Mouse (Mus musculus) 416B (cell line): ENCODE results near the gene Fau.
A peak's percentile ranks its signal among the peaks of the same experiment; 100 is the strongest.

Experiments
- DNase-seq: peaks from one replicate; pipeline ENCODE4 v3.0.0; 2011; ENCODE audit warnings: low read depth

Gene Fau

GRCm38 (mm10) chr19:6045366-6046293 lies 12.0 kb upstream of the Fau start:
- peak; percentile 85 for DNase-seq

- DNase-seq: peak; percentile 98
These were observed 11.1 kb upstream of the Fau start, which contains the start of gene Syvn1 for GRCm38 (mm10) chr19:6046294-6047153. TSS of gene Syvn1 (plus strand) at chr19:6046576.

DNA sequence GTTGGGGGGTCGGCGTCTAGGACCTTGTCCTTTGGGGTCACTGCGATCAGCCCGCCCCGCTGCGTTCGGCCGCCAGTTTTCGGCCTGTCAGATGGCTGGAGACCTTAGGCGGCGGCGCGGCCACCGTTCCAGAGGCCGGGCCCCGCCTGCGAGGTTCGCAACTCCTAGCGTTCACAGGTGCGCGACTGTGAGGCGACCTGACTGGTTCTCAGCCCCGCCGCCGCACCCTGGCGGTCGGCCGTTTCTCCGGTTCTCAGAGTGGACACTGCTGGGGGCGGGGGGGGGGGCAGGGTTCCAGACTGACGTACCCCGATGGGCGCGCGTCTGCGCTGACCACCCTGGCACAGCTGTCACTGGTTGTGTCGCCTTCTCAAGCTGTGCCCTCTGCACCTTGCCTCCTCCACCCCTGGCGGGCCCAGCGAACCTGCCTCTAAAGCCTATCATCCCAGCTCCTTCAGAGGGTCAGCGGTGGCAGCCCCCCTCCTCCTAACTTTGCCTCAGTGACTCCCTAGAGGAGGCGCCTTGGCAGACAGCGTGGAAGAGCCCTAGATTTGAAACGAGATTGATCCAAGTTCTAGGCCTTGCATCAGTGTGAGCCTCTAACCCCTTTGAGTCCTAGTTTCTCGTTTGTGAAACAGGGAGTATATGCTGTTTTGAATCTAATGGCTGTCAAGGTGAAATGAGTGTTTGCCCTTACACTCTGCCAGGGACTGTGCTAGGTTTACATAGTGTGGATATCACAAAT lies 10.3 kb upstream of the Fau start:
- no peak for DNase-seq

- no peak for DNase-seq
These were observed 9.8 kb upstream of the Fau start for GRCm38 (mm10) chr19:6047899-6048166.

DNA sequence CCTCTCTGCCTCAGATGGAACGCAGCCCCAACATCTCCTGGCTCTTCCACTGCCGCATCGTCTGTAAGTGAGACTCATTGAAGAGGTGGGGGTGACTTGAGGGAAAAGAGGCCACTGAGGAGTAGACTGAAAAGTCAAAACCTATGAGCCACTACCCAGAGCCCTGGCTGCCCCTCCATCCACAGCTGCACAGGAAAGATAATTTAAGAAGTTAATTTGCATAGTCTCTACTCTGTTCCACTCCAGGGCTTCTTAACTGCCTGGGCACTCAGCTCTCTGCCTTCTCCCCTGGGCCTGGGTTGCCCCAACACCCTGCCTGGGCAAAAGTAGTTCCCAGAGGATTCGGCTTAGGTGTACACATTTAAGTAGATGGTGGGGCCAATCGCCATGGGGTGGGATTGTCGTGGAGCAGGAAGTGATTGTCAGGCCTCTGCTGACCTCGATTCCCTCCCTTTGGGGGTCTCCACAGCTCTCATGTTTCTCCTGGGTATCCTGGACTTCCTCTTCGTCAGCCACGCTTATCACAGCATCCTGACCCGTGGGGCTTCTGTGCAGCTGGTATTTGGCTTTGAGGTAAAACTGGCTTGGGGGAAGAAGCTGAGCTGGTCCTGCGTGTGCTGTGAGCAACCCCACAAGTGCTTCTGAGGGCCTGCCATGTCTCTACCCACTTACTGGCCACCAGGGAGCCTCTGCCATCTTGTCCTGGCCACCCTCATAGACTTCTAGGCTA lies 8.8 kb upstream of the Fau start:
- DNase-seq: no peak

DNA sequence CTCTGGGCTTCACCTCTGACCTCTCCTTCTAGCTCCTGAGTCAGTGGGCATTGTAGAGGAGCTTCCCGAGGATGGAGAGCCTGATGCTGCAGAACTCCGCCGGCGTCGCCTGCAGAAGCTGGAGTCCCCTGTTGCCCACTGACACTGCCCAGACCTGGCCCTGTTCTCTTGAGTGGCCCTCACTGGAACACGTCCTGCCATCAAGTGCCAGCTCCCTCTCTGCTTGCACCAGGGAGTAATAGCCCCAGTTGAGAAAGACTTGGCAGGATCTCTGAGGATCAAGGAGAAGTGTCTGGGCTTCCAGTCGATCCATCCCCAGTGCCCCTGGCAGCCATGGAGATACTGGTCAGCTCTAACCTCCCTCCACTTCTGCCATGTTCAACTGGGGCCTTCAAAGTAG lies 5.1 kb upstream of the Fau start:
- no peak for DNase-seq

DNA sequence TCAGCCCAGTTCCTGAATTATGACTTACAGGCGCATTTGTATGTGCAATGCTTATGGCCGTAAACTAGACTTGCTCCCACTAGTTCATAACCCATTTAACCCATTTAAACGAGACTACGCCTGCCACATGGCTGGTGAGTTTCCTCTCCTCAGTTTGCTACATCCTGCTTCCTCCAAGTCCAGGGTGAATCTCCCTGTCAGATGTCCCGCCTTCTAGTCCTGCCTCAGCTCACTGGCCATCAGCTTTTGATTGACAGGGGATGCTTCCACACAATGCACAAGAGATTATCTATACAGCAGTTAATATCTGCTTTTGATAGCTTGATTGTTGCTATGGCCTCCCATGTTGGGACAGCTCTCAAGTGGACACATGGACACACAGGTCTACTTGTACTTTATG lies 3.3 kb upstream of the Fau start:
- peak; percentile 44 for DNase-seq

DNA sequence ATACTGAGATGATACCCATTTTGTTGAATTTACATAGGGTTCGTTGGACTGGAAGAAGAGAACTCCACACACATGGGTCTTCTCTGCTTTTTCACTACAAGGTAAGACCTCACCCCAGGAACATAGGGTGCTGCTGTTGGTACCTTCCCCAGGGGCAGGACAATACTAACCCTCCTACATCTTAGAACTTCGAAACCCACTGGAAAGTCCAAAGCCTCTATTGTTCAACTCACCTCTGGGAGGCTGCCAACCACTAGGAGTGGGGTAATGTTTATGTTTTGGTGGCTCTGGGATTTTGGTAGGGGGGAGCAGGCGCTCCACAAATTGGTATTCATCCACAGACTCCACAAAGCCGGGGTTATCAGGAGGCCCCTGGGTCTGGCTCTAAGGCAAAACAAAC lies 948 bp upstream of the Fau start:
- DNase-seq: no peak

DNA sequence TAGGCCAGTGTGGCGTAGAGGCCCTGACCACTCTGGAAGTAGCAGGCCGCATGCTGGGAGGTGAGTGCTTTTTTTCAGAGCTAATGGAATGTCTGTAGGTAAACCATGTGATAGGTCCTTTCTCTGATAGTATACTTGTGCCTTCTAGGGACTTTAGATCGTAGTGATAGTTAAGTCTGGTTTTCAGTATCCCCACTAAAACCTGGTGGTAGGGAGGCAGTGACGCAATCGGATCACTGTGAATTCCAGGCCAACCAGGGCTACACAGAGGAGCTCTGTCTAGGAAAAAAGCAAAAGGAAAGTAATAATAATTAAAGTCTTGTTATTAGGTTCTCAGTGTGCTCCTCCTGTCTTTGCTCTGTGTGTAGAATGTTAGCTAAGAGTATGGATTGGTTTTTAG lies 869 bp downstream of the Fau start:
- DNase-seq: peak; percentile 29

DNA sequence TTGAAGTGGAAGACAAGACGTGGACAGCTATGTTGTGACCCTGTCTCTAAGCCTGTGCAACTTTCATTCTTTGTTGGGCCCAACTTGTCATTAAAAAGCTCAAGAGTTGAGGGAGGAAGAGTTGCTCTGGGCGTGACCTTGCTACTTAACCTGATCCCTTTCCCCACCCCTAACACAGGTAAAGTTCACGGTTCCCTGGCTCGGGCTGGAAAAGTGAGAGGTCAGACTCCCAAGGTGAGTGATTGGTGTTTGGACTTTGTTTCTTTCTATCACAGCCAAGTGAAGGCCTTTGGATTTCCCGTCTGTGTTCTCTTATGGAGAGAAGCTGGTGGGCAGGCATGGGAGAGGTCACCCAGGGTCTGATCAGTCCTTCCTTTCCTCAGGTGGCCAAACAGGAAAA lies 1.3 kb downstream of the Fau start:
- DNase-seq: no peak

- peak; percentile 95 for DNase-seq
These were observed 3.4 kb downstream of the Fau start, which contains the start of gene Znhit2 for GRCm38 (mm10) chr19:6061021-6061533. TSS of gene Znhit2 (plus strand) at chr19:6061192.

- peak; percentile 86 for DNase-seq
These were observed 4.1 kb downstream of the Fau start for GRCm38 (mm10) chr19:6061641-6062302.

GRCm38 (mm10) chr19:6062418-6062817 lies 4.8 kb downstream of the Fau start:
- DNase-seq: no peak

GRCm38 (mm10) chr19:6063081-6063480 lies 5.4 kb downstream of the Fau start:
- DNase-seq: no peak

GRCm38 (mm10) chr19:6066571-6066970 lies 8.9 kb downstream of the Fau start:
- no peak for DNase-seq

DNA sequence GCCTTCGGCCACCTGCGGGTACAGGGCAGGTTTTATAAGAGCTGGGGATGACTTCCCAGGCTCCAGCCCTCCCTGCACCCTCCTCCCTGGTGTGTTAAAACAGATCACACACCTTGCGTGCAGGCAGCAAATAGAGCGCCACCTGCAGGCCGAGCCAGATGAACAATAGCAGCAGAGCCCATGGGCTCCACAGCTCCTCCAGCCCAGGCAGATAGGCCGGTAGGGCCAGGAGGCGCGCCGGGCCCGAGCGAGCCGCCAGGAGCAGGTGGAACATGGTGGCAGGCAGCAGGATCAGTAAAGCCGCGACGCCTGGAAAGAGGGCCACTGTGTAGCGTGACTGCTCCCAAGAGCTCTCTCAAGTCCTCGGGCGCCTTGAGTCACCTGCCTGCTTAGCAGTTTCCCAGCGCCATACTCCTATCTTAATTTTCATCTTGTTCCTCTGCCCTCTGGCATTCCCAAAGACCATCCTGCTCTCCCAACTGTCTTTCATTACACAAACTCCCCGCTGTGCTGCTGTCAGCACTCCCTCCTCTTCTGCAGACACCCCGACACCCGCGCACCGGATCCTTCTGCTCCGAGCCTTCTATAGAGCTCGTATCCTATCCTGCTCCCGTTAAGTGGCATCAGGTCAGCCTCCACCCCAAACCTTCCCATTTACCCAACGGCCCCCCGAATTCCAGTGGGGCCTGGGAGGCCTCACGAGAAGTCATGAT lies 9.5 kb downstream of the Fau start:
- peak; percentile 91 for DNase-seq

DNA sequence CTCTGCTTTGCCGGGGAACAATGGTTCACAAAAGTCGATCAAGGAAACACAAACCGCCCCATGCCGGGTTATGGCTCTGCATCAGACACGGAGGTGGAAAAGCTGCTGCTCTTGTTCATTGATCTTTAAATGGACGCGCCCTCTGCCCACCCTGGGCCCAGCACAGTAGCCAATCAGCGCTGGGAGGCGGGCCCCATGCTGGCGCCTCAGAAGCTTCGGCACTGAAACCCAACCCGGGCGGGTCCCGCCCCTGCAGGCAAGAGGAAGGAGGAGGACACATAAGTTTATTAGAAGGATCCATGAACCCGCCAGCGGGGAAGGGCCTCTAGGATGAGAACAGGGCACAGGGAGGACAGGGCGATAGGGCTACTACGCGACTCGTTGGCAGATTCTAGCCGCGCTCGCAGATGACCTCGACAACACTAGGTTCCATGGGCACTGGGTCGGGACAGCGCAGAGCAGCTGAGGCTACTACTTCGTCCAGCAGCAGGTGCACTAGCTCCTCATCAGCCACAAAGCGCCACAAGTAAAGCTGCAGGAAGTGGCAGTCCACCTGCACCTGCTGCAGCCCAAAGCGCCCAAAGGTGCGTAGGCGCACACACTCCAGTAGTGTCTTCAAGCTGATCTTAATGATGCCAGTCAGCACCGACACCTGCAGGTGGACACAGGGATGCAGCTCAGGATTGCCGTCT lies 10.2 kb downstream of the Fau start, which contains the start of gene Tm7sf2:
TSS of gene Tm7sf2 (minus strand) at position 650 of the 692 bp plus-strand sequence.
- peak; percentile 93 for DNase-seq

DNA sequence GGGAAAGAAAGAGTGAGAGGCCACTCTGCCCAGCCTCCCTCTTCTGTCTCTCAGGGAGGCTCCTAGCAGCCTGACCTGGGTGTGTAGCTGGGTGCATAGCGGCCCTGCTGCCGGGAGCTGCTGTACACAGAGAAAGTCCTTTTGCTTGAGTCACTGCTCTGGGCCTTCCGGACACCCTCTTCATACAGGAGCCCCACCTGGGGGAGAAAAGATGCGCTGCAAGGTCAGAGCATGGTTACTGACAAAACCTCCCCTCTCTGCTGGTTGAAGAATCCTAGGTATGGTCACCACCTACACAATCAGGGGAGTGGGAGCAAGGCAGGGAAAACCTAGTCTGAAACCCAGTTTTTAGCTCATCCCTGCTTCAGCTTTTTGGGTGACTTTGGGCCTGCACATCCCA lies 11.3 kb downstream of the Fau start:
- DNase-seq: no peak

DNA sequence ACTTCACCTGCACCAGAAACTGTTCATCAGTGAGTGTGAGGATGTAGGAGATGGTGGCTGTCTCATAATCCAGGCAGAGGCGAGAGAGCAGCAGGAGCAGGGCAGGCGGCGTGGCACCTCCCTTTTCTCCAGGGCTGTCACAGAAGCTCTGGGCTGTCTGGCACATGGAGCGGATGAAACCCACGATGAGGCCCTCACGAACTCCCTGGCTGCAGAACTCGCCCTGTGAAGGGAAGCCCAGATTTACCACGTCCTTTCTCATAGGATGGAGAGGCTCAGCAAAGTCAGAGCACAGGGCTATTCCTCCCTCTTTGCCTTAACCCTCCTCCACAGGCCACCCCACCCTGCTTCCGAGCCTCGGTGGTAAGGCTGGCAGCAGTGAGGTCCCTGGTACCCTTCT lies 12.2 kb downstream of the Fau start:
- DNase-seq: no peak
